Mouse (Mus musculus): Measurements from ENCODE around the gene Duxbl3. TPM values are rescaled to one million over a fixed set of nuclear protein-coding genes. Genes with fewer than 3 reads are reported as not detected.
A peak's percentile ranks its signal among the peaks of the same experiment; 100 is the strongest.

The Duxbl3 gene
- total RNA-seq, 1 experiment, result 2.8 TPM

DNA sequence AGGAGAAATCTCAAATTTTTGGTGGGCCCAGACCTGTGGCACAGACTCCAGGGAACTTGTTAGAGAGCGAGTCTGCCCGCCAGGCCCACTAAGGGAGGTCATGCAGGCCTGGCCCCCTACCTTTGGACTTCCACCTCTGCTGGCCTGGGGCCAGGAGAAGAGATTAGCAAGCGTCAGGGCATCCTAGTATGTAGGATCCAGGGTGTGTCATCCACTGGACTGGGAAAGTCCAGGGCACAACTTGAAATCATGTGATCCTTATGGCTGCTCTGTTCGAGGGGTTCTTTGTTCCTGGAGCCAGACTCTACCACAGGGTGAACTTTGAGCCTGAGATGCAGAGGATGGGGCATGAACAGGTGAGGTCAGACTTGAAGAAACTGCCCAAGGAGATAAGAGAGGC is 39.3 kb downstream of the Duxbl3 start:
- no peaks in the 10 kb centered on the region for H3K36me3 ChIP-seq (ENCODE audit: control insufficient read depth, insufficient read depth, low read length, poor library complexity, severe bottlenecking)
- TF ChIP-seq CHD2 (IDR thresholded peaks at IDR 0.05; ENCODE audit: low read depth, low read length) (no peak), ZNF384 (IDR thresholded peaks at IDR 0.05; ENCODE audit: low read depth, low read length) (no peak), ZC3H11A (IDR thresholded peaks at IDR 0.05; ENCODE audit: borderline replicate concordance, low read depth, low read length) (no peak)
- H3K27ac ChIP-seq (ENCODE audit: insufficient read depth, low read depth, low read length, poor library complexity, severe bottlenecking), result no peak overlapping the region
- no peak overlapping the region for H3K9ac ChIP-seq (ENCODE audit: insufficient read depth, low read depth, low read length, poor library complexity, severe bottlenecking)
- no peaks in the 10 kb centered on the region for H3K9me3 ChIP-seq (ENCODE audit: control insufficient read depth, insufficient read depth, low read depth, low read length)
- in situ Hi-C loops (cut with MboI; ENCODE audit: low sequenced_read_pairs in 2 of 2, unreplicated experiment in 2 of 2), result no loop called here
- no peak for DNase-seq (ENCODE audit: low read depth, low spot score)
- peaks cover 0 to 8% of the 10 kb centered on the region in 2 experiments; a peak in 1 of 4 replicates for H3K4me1 ChIP-seq (ENCODE audit: control insufficient read depth in 2 of 2, insufficient read depth in 2 of 2, low read length in 2 of 2, poor library complexity in 1 of 2)
- H3K4me3 ChIP-seq (ENCODE audit: insufficient read depth in 1 of 2, low read depth in 1 of 2, low read length in 2 of 2, poor library complexity in 1 of 2, severe bottlenecking in 1 of 2), result no peak overlapping the region

DNA sequence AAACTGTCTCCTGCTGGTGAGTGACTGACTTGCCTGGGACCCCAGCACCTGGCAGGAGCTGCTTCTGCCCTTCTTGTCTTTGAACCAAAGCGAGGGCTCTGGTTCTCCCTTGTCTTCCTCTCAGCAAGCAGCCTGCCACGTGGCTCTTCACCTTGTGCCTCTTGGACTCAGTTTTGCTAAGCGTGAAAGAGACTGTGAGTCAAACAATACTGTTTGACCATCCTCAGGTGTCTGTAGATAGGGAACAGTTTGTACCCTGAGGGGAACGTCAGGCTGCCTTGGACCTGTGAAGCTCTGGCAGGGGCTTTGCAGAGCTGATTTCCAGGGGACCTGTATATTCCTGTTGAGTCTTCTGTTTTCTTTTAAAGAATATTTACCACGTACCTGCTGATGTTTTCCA is 39.7 kb downstream of the Duxbl3 start:
- no peaks in the 10 kb centered on the region for H3K36me3 ChIP-seq (ENCODE audit: control insufficient read depth, insufficient read depth, low read length, poor library complexity, severe bottlenecking)
- DNase-seq (ENCODE audit: low read depth, low spot score), result no peak
- H3K4me3 ChIP-seq (ENCODE audit: insufficient read depth in 1 of 2, low read depth in 1 of 2, low read length in 2 of 2, poor library complexity in 1 of 2, severe bottlenecking in 1 of 2), result no peak overlapping the region
- no peaks in the 10 kb centered on the region for H3K9me3 ChIP-seq (ENCODE audit: control insufficient read depth, insufficient read depth, low read depth, low read length)
- in situ Hi-C loops (cut with MboI; ENCODE audit: low sequenced_read_pairs in 2 of 2, unreplicated experiment in 2 of 2), result no loop called here
- H3K4me1 ChIP-seq (ENCODE audit: control insufficient read depth in 2 of 2, insufficient read depth in 2 of 2, low read length in 2 of 2, poor library complexity in 1 of 2), result peaks cover 0 to 8% of the 10 kb centered on the region in 2 experiments; a peak in 1 of 4 replicates
- no peak overlapping the region for H3K9ac ChIP-seq (ENCODE audit: insufficient read depth, low read depth, low read length, poor library complexity, severe bottlenecking)
- no peak overlapping the region for H3K27ac ChIP-seq (ENCODE audit: insufficient read depth, low read depth, low read length, poor library complexity, severe bottlenecking)
- TF ChIP-seq ZNF384 (IDR thresholded peaks at IDR 0.05; ENCODE audit: low read depth, low read length) (no peak), MAFK (IDR thresholded peaks at IDR 0.05; ENCODE audit: insufficient read depth, low read depth, low read length) (no peak), HCFC1 (IDR thresholded peaks at IDR 0.05; ENCODE audit: borderline replicate concordance, insufficient read depth, low read length) (no peak), ZC3H11A (IDR thresholded peaks at IDR 0.05; ENCODE audit: borderline replicate concordance, low read depth, low read length) (no peak), CHD2 (IDR thresholded peaks at IDR 0.05; ENCODE audit: low read depth, low read length) (no peak)

DNA sequence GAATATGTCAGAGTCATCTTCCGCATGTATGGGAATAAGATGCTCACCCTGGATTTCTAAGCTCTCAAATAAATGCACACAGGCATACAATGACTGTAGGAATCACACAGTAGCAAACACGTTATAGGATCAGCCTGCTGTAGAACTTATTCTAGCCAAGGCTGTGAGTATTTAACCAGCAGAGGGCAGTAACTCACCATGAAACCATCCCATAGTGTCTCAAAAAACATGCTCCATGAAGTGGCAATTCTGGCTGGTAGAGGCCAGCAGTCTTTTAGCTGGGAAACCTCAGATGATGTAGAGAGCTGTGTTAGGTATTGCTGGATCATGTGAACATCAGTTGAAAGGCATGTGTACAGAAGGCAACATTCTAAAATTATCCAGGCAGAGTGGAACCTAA is 45.3 kb downstream of the Duxbl3 start:
- Histone ChIP-seq H3K27ac (ENCODE audit: insufficient read depth, low read depth, low read length, poor library complexity, severe bottlenecking) (no peak overlapping the region), H3K4me1 (ENCODE audit: control insufficient read depth in 2 of 2, insufficient read depth in 2 of 2, low read length in 2 of 2, poor library complexity in 1 of 2) (peaks cover 0 to 8% of the 10 kb centered on the region in 2 experiments; a peak in 1 of 4 replicates), H3K4me3 (ENCODE audit: insufficient read depth in 1 of 2, low read depth in 1 of 2, low read length in 2 of 2, poor library complexity in 1 of 2, severe bottlenecking in 1 of 2) (no peak overlapping the region), H3K36me3 (ENCODE audit: control insufficient read depth, insufficient read depth, low read length, poor library complexity, severe bottlenecking) (no peaks in the 10 kb centered on the region), H3K9ac (ENCODE audit: insufficient read depth, low read depth, low read length, poor library complexity, severe bottlenecking) (no peak overlapping the region), H3K9me3 (ENCODE audit: control insufficient read depth, insufficient read depth, low read depth, low read length) (no peaks in the 10 kb centered on the region)
- TF ChIP-seq ZC3H11A (IDR thresholded peaks at IDR 0.05; ENCODE audit: borderline replicate concordance, low read depth, low read length), result peak; percentile 91
- TF ChIP-seq MAFK (IDR thresholded peaks at IDR 0.05; ENCODE audit: insufficient read depth, low read depth, low read length), result no peak
- TF ChIP-seq ZNF384 (IDR thresholded peaks at IDR 0.05; ENCODE audit: low read depth, low read length), result no peak
- no peak for TF ChIP-seq CHD2 (IDR thresholded peaks at IDR 0.05; ENCODE audit: low read depth, low read length)
- TF ChIP-seq HCFC1 (IDR thresholded peaks at IDR 0.05; ENCODE audit: borderline replicate concordance, insufficient read depth, low read length), result no peak
- in situ Hi-C loops (cut with MboI; ENCODE audit: low sequenced_read_pairs in 2 of 2, unreplicated experiment in 2 of 2), result no loop called here
- peak; percentile 56 for DNase-seq (ENCODE audit: low read depth, low spot score)

DNA sequence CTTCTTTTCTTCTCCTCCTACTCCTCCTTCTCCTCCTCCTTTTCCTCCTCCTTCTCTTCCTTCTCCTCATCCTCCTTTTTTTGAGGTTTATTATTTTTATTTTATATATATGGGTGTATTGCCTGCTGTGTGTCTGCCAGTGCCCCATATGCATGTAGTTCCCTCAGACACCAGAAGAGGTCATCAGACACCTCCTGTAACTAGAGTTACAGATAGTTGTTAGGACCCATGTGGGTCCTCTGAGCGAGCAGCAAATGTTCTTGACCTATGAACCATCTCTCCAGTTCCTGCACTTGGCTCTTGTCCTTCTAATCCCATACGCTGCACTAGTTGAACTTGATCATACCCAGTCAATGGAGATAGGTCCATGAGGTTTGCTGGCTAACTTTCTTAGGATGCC is 48.3 kb downstream of the Duxbl3 start:
- Histone ChIP-seq H3K9ac (ENCODE audit: insufficient read depth, low read depth, low read length, poor library complexity, severe bottlenecking) (no peak overlapping the region), H3K36me3 (ENCODE audit: control insufficient read depth, insufficient read depth, low read length, poor library complexity, severe bottlenecking) (no peaks in the 10 kb centered on the region), H3K4me3 (ENCODE audit: insufficient read depth in 1 of 2, low read depth in 1 of 2, low read length in 2 of 2, poor library complexity in 1 of 2, severe bottlenecking in 1 of 2) (no peak overlapping the region), H3K4me1 (ENCODE audit: control insufficient read depth in 2 of 2, insufficient read depth in 2 of 2, low read length in 2 of 2, poor library complexity in 1 of 2) (peaks cover 0 to 3% of the 10 kb centered on the region in 2 experiments; a peak in 1 of 4 replicates), H3K9me3 (ENCODE audit: control insufficient read depth, insufficient read depth, low read depth, low read length) (no peaks in the 10 kb centered on the region), H3K27ac (ENCODE audit: insufficient read depth, low read depth, low read length, poor library complexity, severe bottlenecking) (no peak overlapping the region)
- TF ChIP-seq HCFC1 (IDR thresholded peaks at IDR 0.05; ENCODE audit: borderline replicate concordance, insufficient read depth, low read length) (no peak), ZC3H11A (IDR thresholded peaks at IDR 0.05; ENCODE audit: borderline replicate concordance, low read depth, low read length) (peak; percentile 60; the same call in 1 of the 2 replicates), ZNF384 (IDR thresholded peaks at IDR 0.05; ENCODE audit: low read depth, low read length) (no peak), CHD2 (IDR thresholded peaks at IDR 0.05; ENCODE audit: low read depth, low read length) (no peak), MAFK (IDR thresholded peaks at IDR 0.05; ENCODE audit: insufficient read depth, low read depth, low read length) (no peak)
- in situ Hi-C loops (cut with MboI; ENCODE audit: low sequenced_read_pairs in 2 of 2, unreplicated experiment in 2 of 2), result no loop called here
- DNase-seq (ENCODE audit: low read depth, low spot score), result peak; percentile 47

DNA sequence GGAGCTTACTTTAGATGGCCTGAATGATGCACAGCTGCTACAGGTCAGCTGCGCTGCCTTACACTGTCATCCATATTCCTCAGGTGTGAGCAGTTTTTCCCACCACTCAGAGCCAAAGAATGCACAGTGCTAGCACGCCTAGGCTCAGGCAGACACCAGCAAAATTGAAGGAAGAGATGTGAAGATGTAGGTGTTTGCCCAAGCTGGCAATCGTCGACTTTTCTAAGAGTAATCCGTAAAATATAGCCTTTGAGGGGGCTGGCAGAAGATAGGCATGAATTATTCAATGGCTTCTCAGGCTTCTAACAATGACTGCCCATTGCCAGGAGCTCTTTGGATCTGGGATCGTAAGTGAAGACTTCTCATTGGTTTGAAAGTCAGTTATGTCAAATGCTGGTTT is 51.1 kb downstream of the Duxbl3 start:
- in situ Hi-C loops (cut with MboI; ENCODE audit: low sequenced_read_pairs in 2 of 2, unreplicated experiment in 2 of 2), result no loop called here
- no peaks in the 10 kb centered on the region for H3K9me3 ChIP-seq (ENCODE audit: control insufficient read depth, insufficient read depth, low read depth, low read length)

More for the DNA sequence above, 51.1 kb downstream of the Duxbl3 start:
- H3K4me3 ChIP-seq (ENCODE audit: insufficient read depth in 1 of 2, low read depth in 1 of 2, low read length in 2 of 2, poor library complexity in 1 of 2, severe bottlenecking in 1 of 2), result no peak overlapping the region
- no peak for TF ChIP-seq MAFK (IDR thresholded peaks at IDR 0.05; ENCODE audit: insufficient read depth, low read depth, low read length)
- no peaks in the 10 kb centered on the region for H3K36me3 ChIP-seq (ENCODE audit: control insufficient read depth, insufficient read depth, low read length, poor library complexity, severe bottlenecking)
- no peak overlapping the region for H3K9ac ChIP-seq (ENCODE audit: insufficient read depth, low read depth, low read length, poor library complexity, severe bottlenecking)
- H3K27ac ChIP-seq (ENCODE audit: insufficient read depth, low read depth, low read length, poor library complexity, severe bottlenecking), result no peak overlapping the region
- no peak for DNase-seq (ENCODE audit: low read depth, low spot score)
- H3K4me1 ChIP-seq (ENCODE audit: control insufficient read depth in 2 of 2, insufficient read depth in 2 of 2, low read length in 2 of 2, poor library complexity in 1 of 2), result no peaks in the 10 kb centered on the region

All from ES-E14 (cell line).